Mouse (Mus musculus) spleen, adult 10 weeks (tissue): ENCODE measurements around the gene Btbd35f26. TPM values are rescaled to one million over a fixed set of nuclear protein-coding genes. Genes with fewer than 3 reads are reported as not detected.

ENCODE experiments used
- polyA plus RNA-seq: library from polyadenylated mRNA; stranded (reverse); fragments of 350-450 nt; fragmentation: Illumina TruSeq; extraction: RNeasy Lipid Tissue Mini Kit (QIAGEN cat#74804); gene quantifications from one replicate; pipeline ENCODE4 v1.2.3, GENCODE M21; 2015; ENCODE audit warnings: low replicate concordance; ENCODE audit not compliant: insufficient read depth

The Btbd35f26 gene
- polyA plus RNA-seq: not detected

DNA sequence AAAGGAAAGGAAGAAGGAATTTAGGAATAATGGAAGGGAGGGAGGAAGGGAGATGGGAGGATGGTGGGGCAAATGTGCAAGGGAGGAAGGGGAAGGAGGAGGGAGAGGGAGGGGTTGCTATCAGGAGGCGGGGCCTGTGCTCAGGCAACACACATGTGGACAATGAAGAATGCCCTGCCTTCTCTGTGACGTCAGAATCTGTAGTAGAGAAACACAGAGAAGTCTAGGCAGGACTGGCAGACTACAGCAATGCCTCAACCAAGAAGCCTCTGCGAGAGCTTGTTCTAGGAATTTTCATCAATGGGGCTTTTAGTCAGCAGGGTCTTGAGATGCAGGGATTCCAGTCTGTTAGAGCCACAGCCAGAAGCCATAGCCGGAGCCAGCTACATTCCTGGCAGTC lies at the start of gene Btbd35f26:
Gene Btbd35f26 (plus strand): TSS at position 301 of the 400 bp plus-strand sequence.

DNA sequence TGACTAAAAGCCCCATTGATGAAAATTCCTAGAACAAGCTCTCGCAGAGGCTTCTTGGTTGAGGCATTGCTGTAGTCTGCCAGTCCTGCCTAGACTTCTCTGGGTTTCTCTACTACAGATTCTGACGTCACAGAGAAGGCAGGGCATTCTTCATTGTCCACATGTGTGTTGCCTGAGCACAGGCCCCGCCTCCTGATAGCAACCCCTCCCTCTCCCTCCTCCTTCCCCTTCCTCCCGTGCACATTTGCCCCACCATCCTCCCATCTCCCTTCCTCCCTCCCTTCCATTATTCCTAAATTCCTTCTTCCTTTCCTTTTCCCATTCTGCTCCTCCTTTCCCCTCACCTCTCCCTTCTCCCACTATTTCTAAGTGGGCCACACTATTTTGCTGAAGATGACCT lies 47.6 kb downstream of the Btbd35f26 start, which contains the start of gene Btbd35f19:
Gene Btbd35f19 (minus strand): TSS at position 101 of the 400 bp plus-strand sequence.

Other genes with a start within 250 kb of the Btbd35f26 start
- not detected for gene Btbd35f29, start 218.8 kb upstream of the Btbd35f26 start, polyA plus RNA-seq
- not detected for gene Spin2f, start 82.6 kb upstream of the Btbd35f26 start, polyA plus RNA-seq
- not detected for gene Btbd35f19, start 47.5 kb downstream of the Btbd35f26 start, polyA plus RNA-seq
- not detected for gene Gm21883, start 237.8 kb downstream of the Btbd35f26 start, polyA plus RNA-seq